Mouse (Mus musculus): ENCODE results near the gene Mllt6.
"Not testable (repeated sequence)": the region's sequence is repeated elsewhere in the genome, so short reads cannot be mapped to it uniquely, and the experiment has no call there.

Mllt6 gene

DNA sequence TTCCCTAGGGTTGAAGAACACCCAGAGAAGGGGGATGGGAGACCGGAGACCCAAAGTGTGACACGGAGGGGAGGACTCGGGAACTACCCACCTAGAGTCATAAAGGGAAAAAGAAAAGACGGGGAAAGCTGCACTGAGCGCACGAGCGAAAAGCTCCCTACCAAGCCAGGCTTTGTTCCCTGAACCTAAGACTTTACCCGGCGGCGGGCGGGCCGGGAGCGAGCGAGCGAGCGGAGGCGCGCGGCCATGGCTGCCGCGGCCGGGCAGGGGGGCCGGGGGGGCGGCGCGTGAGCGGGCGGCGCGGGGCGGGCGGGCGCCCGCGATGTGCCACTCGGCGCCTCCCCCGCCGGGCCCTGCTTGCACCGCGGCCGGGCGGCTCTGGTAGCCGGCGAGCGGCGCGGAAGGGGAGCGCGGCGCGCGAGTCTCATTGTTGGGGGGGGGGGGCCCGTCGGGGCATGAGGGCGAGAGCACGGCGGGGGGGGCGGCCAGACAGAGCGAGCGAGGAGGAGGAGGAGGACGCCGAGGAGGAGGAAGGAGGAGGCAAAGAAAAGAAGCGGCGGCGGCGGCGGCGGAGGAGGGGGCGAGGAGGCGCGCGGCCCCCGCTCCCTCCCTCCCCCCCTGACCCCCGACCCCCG is at the start of gene Mllt6:
Mllt6 (plus strand) TSS at position 522 of the 635 bp plus-strand sequence.
- DNase-seq (ENCODE audit: extremely low read depth, insufficient read length, low spot score): peak; percentile 70

DNA sequence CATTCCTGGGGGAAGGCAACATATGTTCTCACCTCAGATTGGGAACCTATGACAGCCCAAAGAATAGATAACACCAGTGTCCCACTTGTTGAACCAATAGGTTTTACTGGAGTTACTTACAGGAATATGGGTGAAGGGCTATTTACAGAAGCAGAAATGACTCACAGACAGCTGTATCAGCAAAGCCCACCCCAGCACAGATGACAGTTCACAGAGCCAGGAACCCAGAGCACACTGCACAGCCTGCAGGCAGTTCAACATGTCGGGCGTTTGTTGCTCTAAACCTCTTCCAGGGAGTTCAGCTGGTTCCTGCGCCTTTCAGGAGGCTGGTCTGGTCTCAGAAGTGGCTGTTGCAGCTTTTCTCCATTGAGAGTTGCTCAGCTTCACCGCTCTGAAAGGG is 47.9 kb upstream of the Mllt6 start:
- DNase-seq (ENCODE audit: extremely low read depth, insufficient read length, low spot score): no peak

DNA sequence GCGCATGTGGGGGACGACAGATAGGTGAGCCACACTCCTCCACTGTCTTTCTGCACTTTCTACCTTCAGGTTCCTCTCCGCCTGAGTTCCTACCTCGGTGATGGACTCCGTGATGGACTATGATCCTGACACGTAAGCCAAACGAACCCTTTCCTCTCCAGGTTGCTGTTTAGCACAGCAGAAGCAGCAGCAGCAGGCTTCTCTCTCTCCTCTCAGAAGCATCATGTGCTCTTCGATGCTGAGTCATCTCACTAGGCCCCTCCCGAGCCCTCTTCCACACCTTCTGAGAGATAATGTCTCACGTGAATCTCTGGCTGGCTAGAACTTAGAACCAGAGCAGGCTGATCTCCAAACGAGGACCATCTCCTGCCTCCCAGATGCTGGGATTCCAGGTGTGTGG is 44.8 kb upstream of the Mllt6 start:
- no peak for DNase-seq (ENCODE audit: extremely low read depth, insufficient read length, low spot score)

DNA sequence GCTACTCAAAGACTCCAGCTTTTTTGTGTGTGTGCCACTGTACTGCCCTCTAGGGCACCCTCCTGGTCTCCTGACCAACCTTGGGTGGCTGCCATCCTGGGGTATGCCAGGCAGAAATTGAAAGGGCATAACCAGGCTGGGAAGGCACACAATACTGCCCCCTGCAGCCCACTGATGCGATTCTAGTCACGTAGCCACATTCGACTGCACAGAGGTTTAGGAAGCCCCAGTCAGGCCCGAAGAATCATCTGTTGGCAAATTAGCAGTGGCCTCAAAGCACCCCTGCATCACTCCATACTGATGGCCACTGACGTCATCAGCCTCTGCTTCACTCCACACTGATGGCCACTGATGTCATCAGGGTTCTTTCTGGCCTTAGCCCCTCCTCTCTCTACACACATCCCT is 43.8 kb upstream of the Mllt6 start:
- peak; percentile 26 for DNase-seq (ENCODE audit: extremely low read depth, insufficient read length, low spot score)

DNA sequence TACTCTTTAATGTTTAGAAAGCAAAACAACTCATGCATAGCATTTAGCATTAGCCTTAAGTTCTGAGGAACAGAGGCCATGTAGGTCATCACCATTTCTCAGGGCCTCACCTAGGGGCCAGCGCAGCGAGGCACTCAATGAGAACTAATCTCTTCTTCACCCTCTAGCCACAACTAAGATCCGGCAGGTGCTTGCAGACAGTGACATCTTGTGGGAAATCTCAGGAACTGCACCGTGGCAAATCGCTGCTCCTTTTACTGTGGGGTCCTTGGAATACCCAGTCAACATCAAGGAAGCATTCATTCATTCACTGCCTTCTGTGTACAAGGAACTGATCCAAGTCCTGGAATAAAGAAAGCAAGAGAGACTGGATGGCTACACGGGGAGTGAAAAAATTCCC is 40.8 kb upstream of the Mllt6 start:
- DNase-seq (ENCODE audit: extremely low read depth, insufficient read length, low spot score): no peak

DNA sequence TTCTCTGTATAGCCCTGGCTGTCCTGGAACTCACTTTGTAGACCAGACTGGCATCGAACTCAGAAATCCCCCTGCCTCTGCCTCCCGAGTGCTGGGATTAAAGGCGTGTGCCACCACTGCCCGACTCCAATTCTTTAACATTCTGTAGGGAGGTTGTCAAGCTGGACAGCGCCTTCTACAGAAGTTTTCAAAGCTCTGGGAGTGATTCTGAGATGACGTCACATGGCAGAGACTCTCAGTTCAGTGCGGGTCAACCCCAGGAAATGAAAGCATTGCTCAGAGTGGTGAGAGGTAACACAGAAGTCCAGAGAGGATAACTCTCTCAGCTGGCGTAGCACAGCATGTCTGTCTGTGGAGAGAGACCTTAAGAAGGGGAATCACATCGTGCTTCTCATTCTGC is 40.0 kb upstream of the Mllt6 start:
- DNase-seq (ENCODE audit: extremely low read depth, insufficient read length, low spot score): no peak

DNA sequence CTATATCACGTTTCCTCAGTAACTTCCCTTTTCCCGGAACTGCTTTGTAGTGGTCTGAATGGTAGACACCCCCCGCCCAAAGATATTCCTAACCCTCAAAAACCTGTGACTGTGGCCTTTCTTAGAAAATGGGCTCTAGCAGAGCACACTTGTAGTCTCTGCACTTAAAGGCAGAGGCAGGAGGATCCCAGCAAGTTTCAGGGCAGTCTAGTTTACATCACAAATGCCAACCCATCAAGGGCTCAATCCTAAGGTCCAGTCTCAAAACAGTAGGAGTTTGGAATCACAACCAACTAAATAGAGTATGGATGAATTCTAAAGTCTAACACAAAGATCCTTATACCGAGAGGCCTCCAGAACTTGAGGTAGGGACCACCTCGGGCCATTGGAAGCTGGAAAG is 37.7 kb upstream of the Mllt6 start:
- DNase-seq (ENCODE audit: extremely low read depth, insufficient read length, low spot score): no peak

DNA sequence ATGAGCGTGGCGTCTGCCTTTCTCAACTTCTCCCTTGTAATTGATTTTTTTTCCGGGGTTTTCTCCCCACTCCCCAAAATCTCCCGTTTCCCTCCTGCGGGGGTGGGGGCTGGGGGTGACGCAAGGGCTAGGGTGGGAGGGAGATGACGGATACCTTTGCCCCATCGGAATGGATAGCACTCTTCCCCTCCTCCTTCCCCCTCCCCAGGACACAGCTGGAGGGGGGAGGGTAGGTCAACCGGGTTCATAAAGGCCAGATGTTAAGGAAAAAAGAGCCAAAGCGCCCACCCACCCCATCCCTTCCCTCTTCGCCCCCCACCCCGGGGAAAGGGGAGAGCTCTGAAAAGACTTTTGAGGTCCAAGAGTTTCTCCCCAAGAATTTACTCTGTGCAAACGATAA is 36.8 kb upstream of the Mllt6 start:
- DNase-seq (ENCODE audit: extremely low read depth, insufficient read length, low spot score): no peak

DNA sequence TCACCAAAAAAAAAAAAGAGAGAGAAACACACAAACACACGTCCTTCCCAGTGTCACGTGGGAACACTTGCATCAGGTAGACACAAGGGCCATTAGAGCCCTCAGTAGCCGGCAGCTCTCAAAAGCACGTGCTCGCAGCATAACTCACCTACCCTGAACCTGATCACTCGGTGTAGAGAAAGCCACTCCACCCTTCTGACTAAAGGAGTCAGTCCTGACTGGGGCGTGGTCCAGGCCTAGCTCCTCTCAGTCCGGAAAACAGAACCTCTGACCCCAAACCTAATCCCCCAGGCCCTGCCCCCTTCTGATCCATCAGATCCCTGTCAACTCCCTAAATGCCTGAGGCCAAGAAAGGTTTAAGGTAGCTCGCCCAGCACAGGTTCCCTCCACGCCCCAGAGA is 36.4 kb upstream of the Mllt6 start:
- DNase-seq (ENCODE audit: extremely low read depth, insufficient read length, low spot score): no peak

DNA sequence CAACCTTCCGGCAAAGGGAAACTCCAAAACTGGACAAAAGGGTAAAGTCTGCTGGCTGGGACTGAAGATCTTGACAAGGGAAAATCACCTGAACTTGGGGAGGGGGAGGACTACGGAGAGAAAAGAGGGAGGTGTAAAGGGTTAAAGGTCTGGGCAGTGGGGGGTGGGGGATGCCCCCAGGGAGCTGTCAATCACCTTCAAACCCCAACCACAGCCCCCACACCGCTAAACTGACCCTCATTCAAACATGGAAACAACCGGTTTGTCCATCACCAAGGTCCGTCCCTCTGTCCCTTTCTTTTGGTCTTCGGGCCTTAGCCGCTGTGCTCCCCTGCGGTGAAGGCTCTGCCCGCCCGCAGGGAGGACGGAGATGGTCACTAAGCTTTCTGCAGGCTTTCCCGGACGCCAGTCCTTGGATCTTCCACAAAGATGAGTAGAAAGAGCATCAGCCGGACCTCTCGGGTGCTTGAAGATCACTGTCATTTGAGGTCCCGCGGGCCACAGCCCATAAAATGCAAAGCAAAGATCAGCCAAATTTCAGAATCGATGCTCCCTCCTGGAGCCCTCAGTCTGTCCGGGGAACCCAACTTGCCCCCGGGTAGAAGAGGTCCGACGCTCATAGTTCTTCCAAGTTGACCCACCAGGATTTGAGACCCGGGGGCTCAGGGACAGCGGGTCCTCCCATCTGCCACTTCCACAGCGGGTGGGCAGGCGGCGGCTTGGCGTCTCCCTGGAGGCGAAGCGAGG is 35.5 kb upstream of the Mllt6 start:
- DNase-seq (ENCODE audit: extremely low read depth, insufficient read length, low spot score): no peak

DNA sequence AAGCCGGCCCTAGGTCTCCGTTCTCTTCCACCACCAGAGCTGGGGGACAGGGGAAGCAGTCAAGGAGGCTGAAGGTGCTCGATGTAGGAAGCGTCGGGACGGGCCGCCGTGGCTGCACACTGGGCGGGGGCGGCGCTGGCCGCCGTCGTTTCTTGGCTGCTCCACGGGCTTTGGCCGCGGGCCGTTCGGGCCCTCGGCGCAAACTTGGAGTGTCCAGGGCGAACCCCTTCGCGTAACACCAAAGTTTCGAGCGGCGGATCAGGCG is 35.0 kb upstream of the Mllt6 start:
- no peak for DNase-seq (ENCODE audit: extremely low read depth, insufficient read length, low spot score)

DNA sequence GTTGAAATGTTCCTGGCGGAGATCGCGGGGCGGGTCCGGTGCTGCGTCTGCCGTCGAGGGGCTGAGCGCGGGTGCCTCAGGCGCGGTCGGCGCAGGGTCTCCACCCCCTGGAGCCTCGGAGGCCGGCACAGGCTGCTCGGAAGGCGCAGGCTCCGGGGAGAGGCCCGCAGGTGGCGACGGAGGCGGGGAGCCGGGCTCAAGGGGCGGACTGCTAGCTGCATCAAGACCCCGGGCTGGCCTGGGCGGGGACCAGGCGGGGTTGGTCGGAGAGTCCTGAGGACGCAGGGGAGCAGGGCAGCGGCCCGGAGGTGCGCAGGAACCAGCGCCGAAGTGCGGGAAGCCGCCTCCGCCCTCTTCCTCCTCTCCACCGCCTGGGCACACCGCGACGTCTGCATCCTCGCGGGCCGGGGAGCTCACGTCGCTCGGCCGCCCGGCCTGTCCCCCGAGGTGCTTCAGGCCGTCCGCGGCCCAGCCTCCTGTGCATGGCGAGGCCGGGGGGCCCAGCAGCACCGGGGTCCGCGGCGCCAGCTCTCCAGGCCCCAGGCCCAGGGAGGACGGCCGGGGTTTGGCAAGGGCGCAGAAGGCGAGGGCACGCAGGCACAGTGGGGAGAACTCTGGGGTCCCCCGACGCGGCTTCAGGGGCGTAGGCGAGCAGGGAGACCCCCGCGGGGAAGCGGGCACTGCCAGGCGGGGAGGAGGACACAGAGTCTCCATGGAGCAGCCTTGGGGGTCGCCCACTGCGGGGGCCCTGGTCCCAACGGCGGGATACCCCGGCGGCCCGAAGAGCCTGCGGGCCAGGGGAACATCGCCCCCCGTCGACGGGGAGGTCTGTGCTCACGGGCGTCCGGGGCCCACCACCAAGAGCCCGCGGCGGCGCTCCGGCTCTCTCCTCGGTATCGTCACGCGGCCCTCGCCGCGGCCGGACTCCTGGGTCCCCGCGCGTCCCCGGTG is 34.4 kb upstream of the Mllt6 start:
- DNase-seq (ENCODE audit: extremely low read depth, insufficient read length, low spot score): no peak

DNA sequence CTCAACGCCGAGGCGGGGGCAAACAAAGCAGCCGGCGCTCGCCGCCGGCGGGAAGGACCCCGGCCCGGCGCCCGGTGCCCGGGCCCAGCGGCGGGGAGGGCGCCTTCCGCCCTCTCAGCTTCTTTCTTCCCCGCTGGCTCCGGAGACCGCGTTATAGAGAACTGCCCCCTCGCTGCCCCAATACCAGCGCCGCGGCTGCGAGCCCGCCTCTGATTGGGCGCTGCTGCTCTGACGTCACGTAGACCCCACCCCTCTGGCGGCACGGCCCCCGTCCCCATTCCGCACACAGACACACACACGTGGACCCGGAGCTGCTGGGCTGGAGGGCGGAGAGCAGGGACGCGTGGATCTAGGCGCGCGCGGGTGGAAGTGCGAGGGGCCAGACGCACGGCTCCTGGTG is 33.6 kb upstream of the Mllt6 start, which contains the start of gene Epop:
Epop (minus strand) TSS at position 127 of the 400 bp plus-strand sequence.
- no peak for DNase-seq (ENCODE audit: extremely low read depth, insufficient read length, low spot score)

DNA sequence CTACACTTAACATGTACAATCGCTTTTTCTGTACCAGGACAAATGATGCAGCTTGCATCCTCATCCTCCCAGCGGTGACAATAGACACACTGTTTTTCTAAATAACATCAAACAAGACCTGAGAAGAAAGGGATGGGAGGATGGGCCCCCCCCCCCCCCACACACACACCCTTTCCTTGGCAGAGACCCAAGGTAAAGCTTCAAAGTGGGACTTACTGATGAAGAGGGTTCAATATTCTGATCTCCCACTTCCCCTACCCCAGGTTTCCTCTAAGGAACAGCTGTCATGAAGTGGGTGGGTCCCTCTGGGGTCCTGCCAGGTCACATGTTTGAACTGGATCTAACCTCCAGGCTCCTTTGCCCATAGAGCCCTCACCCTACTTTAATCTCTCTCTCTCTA is 32.2 kb upstream of the Mllt6 start:
- no peak for DNase-seq (ENCODE audit: extremely low read depth, insufficient read length, low spot score)

DNA sequence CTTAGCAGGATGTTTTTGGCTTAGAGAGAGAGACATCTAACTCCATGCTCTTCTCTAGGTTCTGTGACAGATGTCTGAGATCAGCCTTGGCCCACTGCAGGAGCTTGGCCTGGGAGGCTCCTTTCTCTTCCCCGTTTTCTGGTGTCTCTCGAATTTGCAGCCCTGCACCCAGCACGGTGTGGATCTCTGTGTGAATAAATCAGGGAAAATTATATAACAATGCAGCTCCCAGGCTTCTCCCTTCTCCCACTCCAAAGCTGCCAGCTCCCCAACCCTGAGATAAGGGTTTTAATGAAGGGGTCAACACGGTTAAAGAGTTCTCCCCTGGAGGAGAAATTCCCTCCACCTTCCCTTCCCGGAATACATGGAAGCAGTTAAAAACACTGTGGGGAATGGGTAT is 31.7 kb upstream of the Mllt6 start:
- DNase-seq (ENCODE audit: extremely low read depth, insufficient read length, low spot score): no peak

DNA sequence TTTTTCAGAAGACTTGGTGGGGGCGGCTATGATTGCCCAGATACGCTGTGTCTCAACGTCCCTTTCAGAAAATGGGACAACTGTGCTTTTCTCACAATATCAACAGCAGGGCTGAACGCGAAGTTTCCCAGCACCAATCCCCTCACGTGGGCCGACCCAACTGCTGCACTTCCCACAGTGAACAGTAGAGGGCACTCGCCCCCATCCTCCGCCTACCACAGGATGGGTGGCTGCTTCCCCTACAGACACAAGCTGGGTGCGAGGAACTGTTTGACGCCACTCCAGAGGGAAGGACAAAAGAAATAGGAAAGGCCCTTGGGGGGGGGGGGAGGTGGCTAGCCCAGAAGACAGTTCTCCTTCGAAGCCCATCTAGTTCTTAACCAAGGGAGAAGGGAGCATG is 31.3 kb upstream of the Mllt6 start:
- DNase-seq (ENCODE audit: extremely low read depth, insufficient read length, low spot score): peak; percentile 68

DNA sequence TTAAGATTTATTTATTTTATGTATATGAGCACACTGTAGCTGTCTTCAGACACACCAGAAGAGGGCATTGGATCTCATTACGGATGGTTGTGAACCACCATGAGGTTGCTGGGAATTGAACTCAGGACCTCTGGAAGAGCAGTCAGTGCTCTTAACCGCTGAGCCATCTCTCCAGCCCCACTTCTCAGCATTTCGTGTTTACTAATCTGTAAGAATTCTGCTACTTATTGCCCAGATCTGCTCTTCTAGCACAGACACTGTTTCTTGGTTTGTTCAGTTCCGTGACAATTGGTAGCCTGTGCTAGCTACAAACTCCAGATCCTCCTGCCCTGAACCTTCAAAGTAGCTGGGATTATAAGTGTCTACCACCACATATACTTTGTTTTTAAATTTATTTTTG is 30.8 kb upstream of the Mllt6 start:
- DNase-seq (ENCODE audit: extremely low read depth, insufficient read length, low spot score): not testable (repeated sequence)

DNA sequence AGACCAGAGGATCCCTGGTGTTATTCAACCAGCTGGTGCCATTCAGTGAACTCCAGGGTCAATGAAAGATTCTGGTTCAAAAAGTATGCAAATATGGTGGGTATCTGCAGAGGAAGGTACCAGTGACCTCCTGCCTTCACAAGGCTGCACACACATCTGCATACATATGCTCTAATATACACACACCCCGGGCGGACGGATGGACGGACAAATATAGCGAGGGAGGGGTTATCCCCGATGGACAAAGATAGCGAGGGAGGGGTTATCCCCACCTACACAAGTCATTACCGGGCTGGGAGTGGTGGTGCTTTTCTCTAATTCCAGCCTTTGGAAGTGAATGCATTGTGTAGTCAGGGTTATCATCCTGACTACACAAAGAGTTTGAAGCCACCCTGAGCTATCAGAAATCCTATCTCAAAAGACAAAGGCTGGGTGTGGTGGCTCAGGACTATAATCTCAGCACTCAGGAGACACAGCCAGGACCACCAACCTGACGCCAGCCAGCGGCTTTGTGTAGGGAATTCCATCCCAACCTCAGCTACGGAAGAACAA is 27.7 kb upstream of the Mllt6 start:
- DNase-seq (ENCODE audit: extremely low read depth, insufficient read length, low spot score): no peak

DNA sequence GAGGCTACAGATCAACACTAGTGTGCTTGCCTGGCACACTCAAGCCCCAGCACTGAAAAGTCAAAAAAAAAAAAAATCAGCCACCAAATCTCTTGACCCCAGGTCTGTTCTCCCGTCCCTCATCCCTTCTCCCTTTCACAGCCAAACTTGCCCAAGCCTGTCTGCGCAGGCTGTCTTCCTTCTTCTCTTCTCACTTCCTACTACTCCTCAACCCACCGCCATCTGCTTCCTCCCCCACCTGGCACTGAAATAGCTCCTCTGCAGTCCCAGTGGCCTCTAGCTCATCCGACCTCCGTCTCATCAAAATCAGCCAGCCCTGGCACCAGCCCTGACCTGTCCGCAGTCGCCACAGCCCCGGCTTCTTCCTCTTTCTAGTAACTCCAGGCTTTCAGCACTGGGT is 21.5 kb upstream of the Mllt6 start:
- DNase-seq (ENCODE audit: extremely low read depth, insufficient read length, low spot score): no peak

DNA sequence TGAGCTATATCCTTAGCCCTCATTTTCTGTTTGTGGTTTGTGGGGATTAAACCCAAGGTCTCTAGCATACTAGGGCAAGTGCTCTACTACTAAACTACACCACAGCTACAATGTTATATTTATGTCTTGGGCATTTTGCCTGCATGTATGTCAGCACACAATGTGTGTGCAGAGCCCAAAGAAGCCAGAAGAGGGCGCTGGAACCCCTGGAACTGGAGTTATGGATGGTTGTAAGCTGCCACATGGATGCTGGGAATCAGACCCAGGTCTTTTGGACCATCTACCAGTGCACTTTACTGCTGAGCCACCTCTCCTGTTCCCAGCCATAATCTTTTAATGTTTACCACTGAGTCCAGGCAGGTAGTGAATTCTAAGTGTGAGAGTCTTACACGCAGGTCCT is 20.5 kb upstream of the Mllt6 start:
- no peak for DNase-seq (ENCODE audit: extremely low read depth, insufficient read length, low spot score)

DNA sequence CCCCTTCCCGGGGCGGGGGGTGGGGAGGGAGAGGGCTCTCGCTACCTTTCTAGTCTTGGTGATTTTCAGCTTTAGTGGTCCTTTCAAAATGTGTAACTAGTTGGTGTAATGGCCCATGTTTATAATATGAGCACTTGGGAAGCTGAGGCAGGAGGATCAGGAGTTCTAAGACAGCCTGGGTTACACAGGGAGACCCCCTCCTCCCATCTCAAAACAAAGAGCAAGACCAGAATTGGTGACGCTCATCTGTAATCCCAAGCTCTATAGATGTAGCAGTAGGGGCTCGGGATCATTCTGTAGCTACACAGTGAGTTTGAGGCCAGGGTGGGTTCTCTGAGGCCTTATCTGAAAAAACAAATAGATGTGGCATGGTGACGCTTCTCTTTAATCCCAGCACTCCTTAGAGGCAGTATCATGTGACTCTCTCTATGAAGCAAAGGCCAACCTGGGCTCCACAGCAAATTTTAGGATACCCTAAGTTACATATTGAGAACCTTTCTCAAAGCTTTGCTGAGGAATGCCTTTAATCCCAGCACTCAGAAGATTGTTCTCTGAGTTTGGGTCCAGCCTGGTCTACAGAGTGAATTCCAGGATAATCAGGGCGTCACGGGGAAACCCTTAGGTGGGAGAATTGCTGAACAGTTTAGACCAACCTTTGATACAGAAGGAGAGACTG is 19.7 kb upstream of the Mllt6 start:
- DNase-seq (ENCODE audit: extremely low read depth, insufficient read length, low spot score): no peak
